Mouse (Mus musculus): ENCODE data around the gene Fbxo27. TPM values are rescaled to one million over a fixed set of nuclear protein-coding genes. Genes with fewer than 3 reads are reported as not detected.

Fbxo27 gene
- polyA plus RNA-seq (2012; rRNA removed) = 31.4 and 33.2 TPM in 2 replicates

DNA sequence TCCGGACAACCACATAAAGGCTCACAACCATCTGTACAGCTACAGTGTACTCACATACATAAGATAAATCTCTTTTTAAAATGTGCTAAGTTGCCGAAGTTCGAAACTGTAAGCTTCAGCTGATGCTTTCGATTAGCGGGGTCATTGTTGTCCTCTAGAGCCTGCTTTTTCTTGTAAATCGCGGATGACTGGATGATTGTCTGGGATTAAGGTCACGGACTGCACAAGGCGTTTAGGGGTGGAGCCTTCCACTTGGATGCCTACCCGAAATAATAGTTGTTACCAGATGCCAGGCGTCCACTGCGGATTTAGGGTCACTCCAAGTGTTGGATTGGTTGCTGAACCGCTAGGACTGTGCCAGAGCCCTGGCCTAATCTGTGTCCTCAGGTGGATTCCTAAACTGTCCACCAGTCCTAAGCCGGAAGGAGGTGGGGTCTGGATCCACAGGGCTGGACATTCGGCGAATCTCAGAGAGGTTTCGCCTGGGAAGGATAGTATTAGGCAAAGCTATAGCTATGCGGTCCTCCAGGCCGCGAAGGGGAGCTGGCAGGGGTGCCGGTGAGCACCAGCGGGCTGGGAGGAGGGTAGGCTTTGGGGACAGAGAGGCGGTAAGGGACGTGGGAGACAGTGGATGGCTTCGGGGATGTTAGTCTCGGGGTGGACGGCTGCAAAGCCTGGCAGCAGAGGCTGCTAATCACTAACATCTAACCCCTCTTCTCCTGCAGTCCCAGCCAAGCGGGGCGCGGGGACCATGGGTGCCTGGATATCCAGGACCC is at the start of gene Fbxo27:
Fbxo27 (plus strand) TSS at position 305 of the 776 bp plus-strand sequence.

DNA sequence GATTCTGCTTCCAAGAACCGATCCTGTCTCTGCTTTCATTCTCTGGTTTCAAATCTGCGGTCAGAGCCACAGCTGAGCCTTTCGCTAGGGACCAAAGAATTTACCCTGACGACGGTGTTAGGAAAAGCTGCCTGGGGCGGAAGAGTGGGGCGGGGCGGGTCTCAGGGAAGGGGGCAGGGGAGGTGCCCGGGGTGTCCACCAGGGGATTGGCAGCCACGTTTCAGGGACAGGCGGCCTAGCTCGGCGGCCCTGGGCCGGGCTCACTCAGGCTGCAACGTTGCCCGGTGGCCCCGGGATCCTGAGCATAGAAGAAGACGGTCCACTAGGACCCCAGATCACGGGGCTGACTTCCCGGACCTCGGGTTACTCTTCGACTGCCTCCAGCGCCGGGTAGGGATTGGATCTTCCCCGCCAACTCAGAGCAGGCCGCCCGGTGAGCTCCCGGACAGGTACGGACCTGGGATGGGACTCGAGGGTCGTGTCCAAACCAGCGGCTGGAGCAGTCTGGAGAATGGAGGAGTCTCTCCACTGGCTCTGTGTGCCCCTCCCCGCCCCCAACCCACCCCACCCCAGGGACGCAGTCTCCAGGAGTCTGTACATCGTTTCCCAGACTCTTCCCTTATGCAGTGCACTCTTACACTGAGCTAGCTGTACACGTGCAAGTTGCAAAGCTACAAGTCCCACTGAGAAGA is 24.1 kb downstream of the Fbxo27 start, which contains the start of gene Fbxo17:
Fbxo17 (plus strand) TSS at position 215 of the 692 bp plus-strand sequence.

GRCm38 (mm10) chr7:28741709-28742438 is 49.2 kb downstream of the Fbxo27 start, which contains the start of the genes Mrps12 and Sars2:
TSS of gene Mrps12 (minus strand) at chr7:28741820.
TSS of gene Sars2 (plus strand) at chr7:28741992.

Other genes starting within 250 kb of the Fbxo27 start
- gene Lrfn1, start 240.9 kb upstream of the Fbxo27 start, polyA plus RNA-seq (2012; rRNA removed) = 58.8 and 65.9 TPM in 2 replicates
- gene Ifnl2, start 182.4 kb upstream of the Fbxo27 start, polyA plus RNA-seq (2012; rRNA removed) = not detected in 2 replicates
- gene Ifnl3, start 170.0 kb upstream of the Fbxo27 start, polyA plus RNA-seq (2012; rRNA removed) = not detected in 2 replicates
- gene Sycn, start 152.0 kb upstream of the Fbxo27 start, polyA plus RNA-seq (2012; rRNA removed) = not detected in 2 replicates
- gene Nccrp1, start 145.6 kb upstream of the Fbxo27 start, polyA plus RNA-seq (2012; rRNA removed) = 0.20 and 3.1 TPM in 2 replicates
- 53.4 and 61.8 TPM in 2 replicates for gene Samd4b, start 94.7 kb upstream of the Fbxo27 start, polyA plus RNA-seq (2012; rRNA removed)
- 11.0 and 12.7 TPM in 2 replicates for gene Pak4, start 94.7 kb upstream of the Fbxo27 start, polyA plus RNA-seq (2012; rRNA removed)
- 0.22 and 0.92 TPM in 2 replicates for gene Acp7, start 61.5 kb upstream of the Fbxo27 start, polyA plus RNA-seq (2012; rRNA removed)
- gene Fbxo17, start 24.0 kb downstream of the Fbxo27 start, polyA plus RNA-seq (2012; rRNA removed) = 4.1 and 4.6 TPM in 2 replicates
- gene Mrps12, start 49.0 kb downstream of the Fbxo27 start, polyA plus RNA-seq (2012; rRNA removed) = 71.4 and 74.9 TPM in 2 replicates
- gene Sars2, start 49.1 kb downstream of the Fbxo27 start, polyA plus RNA-seq (2012; rRNA removed) = 15.9 and 16.3 TPM in 2 replicates
- 0.39 and 0.56 TPM in 2 replicates for gene Ccer2, start 63.3 kb downstream of the Fbxo27 start, polyA plus RNA-seq (2012; rRNA removed)
- gene Sirt2, start 73.9 kb downstream of the Fbxo27 start, polyA plus RNA-seq (2012; rRNA removed) = 128 and 133 TPM in 2 replicates
- 26.6 and 29.6 TPM in 2 replicates for gene Nfkbib, start 74.7 kb downstream of the Fbxo27 start, polyA plus RNA-seq (2012; rRNA removed)
- 0.55 and 0.62 TPM in 2 replicates for gene Rinl, start 96.1 kb downstream of the Fbxo27 start, polyA plus RNA-seq (2012; rRNA removed)
- 372 and 379 TPM in 2 replicates for gene Hnrnpl, start 115.7 kb downstream of the Fbxo27 start, polyA plus RNA-seq (2012; rRNA removed)
- gene Ech1, start 132.4 kb downstream of the Fbxo27 start, polyA plus RNA-seq (2012; rRNA removed) = 98.9 and 107 TPM in 2 replicates
- gene Lgals4, start 141.0 kb downstream of the Fbxo27 start, polyA plus RNA-seq (2012; rRNA removed) = 9.5 and 10.9 TPM in 2 replicates
- 11.6 and 16.4 TPM in 2 replicates for gene Lgals7, start 171.0 kb downstream of the Fbxo27 start, polyA plus RNA-seq (2012; rRNA removed)
- 0.22 and 0.25 TPM in 2 replicates for gene Capn12, start 188.6 kb downstream of the Fbxo27 start, polyA plus RNA-seq (2012; rRNA removed)

Measured in central nervous system, embryonic 18 days (tissue).